Mouse (Mus musculus) T-helper 2 cell (primary cell): Measurements from ENCODE around the gene Rhov.

ENCODE experiments used
- in situ Hi-C: fragments of 300-600 bp; cut with MboI, MseI; formaldehyde crosslinking; loops from one replicate; pipeline ENCODE4 v1.15.1; 2025; ENCODE audit warnings: high pct_unique_total_duplicates

Gene Rhov

DNA sequence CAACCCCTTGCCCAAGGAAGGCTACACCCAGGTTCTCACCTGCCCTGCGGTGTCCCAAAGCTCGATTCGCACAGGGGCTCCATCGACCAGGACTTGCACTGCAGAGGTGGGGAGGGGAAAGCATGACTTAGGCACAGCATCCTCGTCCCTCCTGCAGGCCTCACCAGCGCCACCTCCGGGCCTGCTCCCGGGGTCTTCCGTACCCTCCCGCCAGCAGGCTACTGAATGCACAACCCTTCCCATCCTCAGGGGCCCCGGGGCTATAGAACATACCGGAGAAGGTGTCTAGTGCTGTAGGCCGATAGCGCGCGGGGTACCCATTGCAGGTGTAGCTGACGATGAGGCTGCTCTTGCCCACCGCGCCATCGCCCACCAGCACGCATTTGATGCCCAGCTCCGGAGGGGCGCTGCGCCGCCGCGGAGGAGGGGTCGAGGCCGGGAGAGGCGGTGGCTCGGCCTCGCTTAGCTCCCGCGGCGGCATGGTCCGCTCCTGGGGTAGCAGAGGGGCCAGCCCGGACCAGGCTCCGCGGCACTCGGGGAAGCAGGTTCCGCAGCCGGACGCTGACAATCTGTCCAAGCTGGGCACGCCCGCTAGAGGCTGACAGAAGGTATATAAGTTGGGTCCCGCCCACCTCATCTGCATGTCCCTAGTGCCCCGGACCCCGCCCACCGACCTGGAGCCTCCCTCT lies at the start of gene Rhov:
TSS of gene Rhov (minus strand) at position 630 of the 689 bp plus-strand sequence.
- in situ Hi-C loops = no loop called here

GRCm38 (mm10) chr2:119320571-119320970 lies 49.5 kb upstream of the Rhov start:
- in situ Hi-C loops = no loop called here

DNA sequence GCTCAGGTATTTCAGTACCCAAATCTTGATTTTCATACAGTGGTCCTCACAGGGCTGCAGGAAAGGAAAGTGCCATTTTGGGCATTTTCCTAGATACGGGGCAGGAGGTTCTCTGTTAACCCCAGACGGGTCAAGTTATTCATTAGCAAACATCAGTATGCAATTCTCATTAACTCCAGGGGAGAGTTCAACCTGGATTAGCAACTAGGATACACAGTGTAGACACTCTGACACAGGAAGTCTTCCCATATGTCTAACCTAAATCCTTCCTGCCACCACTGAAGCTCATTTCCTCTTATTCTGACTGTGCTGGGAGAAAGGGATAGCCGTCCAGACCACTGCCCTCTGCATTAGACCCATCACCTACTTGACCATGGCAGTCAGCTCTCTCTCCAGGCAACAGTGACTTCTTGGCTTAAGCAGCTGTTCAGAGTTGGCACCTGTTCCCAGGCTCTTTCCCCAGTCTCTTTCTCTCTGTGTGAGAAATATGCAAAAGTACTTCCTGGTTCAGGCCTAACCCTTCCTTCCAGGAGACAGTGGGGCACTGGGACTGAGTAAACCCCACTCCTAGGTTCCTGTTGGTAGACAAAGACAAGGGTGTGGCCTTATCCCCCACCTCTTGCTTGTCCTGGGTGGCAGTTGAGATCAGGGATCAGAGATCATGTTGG lies 47.1 kb upstream of the Rhov start:
- in situ Hi-C loops = no loop called here

GRCm38 (mm10) chr2:119314742-119315310 lies 43.8 kb upstream of the Rhov start:
- in situ Hi-C loops = no loop called here

DNA sequence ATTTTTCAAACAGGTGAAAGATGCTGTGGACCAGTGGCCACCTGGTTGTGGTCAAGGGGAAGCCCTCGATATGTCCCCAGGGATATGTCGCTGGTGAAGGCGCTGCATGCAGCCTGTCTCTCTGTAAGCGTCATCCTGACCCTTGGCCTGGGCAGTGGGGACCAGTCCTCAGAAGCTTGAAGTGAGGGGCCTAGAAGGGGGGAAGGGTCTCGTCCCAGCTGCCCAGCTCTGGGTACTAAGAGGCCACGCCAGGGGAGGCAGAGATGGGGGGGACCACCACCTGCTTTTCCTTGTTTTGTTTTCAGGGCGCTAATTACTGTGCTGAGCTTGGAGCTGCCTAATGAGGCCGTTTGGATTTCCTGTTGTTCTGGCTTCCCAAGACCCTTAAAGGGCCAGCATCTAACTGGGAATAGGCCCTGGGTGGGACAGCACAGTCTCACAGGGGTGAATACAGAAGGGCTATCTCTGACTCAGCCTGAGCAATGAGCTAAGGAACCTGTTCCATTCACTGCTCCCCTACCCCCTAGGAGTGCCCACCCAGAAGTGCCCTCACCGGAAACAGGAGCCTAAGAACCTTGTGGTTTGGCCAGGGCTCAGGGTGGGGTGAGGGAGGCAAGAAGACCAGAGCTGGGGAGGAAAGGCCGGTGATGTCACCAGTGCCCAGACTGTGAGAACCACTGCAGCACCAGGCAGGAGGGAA lies 42.9 kb upstream of the Rhov start:
- in situ Hi-C loops = no loop called here

GRCm38 (mm10) chr2:119312380-119312958 lies 41.4 kb upstream of the Rhov start:
- in situ Hi-C loops = no loop called here

DNA sequence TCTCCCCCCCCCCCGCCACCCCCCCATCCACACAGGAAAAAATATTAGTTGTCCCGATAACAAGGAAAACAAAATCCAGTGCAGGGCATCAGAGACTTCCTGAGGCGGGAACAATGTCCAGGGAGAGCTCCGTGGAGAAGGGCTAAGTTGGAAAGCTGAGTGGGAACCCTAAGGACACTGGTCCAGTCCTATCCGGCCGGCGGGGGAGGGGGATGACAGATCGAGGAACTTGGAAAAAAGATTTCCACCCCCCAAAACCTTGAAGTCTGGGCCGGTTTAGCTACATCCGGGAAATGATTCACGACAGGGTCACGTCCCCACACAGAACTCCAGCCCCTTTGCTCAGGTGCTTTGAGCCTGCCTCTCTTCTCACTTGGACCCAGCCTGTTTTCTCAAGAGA lies 40.5 kb upstream of the Rhov start:
- in situ Hi-C loops = no loop called here

DNA sequence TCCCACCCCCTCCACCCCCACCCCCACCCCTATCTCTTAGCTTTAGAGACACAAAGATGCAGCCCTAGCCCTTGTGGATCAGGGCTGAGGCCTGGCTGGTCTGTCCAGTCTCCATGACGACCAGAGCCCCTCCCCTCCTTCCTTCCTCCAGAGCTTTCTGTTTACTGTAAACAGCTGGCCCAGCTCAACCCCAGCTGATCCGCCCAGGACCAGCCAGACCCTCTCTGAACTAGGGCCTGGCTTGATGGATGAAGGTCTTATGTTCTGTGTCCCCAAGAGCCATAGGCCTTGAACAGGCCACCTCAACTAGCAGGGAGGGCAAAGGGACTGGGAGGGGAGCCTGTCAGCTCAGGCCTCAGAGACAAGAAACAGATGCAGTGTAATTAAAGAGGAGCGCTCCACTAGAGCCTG lies 33.7 kb upstream of the Rhov start:
- in situ Hi-C loops = no loop called here

GRCm38 (mm10) chr2:119304391-119304790 lies 33.3 kb upstream of the Rhov start:
- in situ Hi-C loops = no loop called here

- in situ Hi-C loops = no loop called here
These were observed 31.8 kb upstream of the Rhov start for GRCm38 (mm10) chr2:119302876-119303275.

- in situ Hi-C loops = no loop called here
These were observed 29.9 kb upstream of the Rhov start for GRCm38 (mm10) chr2:119300819-119301493.

GRCm38 (mm10) chr2:119299981-119300818 lies 29.1 kb upstream of the Rhov start:
- in situ Hi-C loops = loop anchor here (5.0 kb wide), 1 partner anchor 112 kb away; no protein-coding TSS in a partner anchor

DNA sequence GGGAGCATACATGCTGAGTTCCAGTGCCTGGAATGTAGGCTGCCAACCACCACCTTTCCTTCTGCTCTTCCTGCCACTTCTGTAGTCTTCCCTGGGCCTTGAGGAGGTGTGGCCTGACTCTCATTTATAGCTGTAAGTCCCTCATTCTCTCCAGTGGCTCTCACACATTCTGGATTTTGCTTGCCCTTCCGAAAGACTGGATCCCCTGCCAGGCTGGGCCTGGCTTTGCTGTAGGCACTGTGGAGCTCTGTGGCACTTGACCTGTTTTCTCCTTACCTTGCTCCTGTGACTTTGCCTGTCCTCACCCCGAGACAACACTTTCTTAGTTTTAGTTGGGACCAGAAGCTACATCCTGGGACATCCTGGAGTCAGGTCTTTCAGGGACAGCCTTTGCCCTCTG lies 27.8 kb upstream of the Rhov start:
- in situ Hi-C loops = loop anchor here (5.0 kb wide), 1 partner anchor 113 kb away; no protein-coding TSS in a partner anchor

- in situ Hi-C loops = loop anchor here (5.0 kb wide), 1 partner anchor 114 kb away; no protein-coding TSS in a partner anchor
These were observed 27.3 kb upstream of the Rhov start for GRCm38 (mm10) chr2:119298330-119298729.

DNA sequence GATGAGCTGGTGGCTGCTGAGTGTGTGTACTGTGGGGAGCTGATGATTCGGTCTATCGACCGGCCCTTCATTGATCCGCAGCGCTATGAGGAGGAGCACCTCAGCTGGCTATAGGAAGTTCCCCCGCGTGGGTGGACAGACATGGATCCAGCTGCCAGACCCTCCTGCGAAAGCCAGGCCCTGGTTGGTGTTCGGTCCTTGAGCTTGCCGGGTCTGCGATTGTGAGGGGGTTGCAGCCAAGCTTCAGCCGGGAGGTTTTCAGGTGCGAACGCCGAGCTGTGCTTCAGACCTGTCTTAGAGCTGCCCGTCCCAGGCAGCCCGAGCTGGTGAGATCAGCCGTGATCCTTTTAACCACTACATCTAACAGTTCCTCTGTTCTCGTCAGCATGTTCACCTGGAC lies 26.4 kb upstream of the Rhov start:
- in situ Hi-C loops = loop anchor here (5.0 kb wide), 1 partner anchor 115 kb away; no protein-coding TSS in a partner anchor

- in situ Hi-C loops = loop anchor here (5.0 kb wide), 1 partner anchor 116 kb away; no protein-coding TSS in a partner anchor
These were observed 25.7 kb upstream of the Rhov start for GRCm38 (mm10) chr2:119296756-119297155.

- in situ Hi-C loops = no loop called here
These were observed 23.3 kb upstream of the Rhov start for GRCm38 (mm10) chr2:119294411-119294810.

DNA sequence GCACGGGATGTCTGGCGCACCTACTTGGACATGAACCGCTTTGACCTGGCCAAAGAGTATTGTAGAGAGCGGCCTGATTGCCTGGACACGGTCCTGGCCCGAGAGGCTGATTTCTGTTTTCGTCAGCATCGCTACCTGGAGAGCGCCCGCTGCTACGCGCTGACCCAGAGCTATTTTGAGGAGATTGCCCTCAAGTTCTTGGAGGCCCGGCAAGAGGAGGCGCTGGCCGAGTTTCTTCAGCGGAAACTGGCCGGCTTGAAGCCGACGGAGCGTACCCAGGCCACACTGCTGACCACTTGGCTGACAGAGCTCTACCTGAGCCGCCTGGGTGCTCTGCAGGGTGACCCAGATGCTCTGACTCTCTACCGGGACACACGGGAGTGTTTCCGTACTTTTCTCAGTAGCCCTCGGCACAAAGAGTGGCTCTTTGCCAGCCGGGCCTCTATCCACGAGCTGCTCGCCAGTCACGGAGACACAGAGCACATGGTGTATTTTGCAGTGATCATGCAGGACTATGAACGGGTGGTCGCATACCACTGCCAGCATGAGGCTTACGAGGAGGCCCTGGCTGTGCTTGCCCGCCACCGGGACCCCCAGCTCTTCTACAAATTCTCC lies 22.8 kb upstream of the Rhov start:
- in situ Hi-C loops = no loop called here

DNA sequence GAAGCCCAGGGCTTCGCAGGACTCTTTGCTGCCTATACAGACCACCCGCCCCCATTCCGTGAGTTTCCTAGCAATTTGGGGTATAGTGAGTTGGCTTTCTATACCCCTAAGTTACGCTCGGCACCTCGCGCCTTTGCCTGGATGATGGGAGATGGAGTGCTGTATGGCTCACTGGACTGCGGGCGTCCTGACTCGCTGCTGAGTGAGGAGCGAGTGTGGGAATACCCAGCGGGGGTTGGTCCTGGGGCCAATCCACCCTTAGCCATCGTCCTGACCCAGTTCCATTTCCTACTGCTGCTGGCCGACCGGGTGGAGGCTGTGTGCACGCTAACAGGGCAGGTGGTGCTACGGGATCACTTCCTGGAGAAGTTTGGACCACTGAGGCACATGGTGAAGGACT lies 22.2 kb upstream of the Rhov start:
- in situ Hi-C loops = no loop called here

- in situ Hi-C loops = no loop called here
These were observed 21.8 kb upstream of the Rhov start for GRCm38 (mm10) chr2:119292852-119293251.
